Mouse (Mus musculus) layer of hippocampus, adult 8-10 months (tissue): ENCODE measurements around the gene Atp5s. TPM values are rescaled to one million over a fixed set of nuclear protein-coding genes. Genes with fewer than 3 reads are reported as not detected.

Source experiments
- DNase-seq, 2 experiments: peaks; one replicate each; pipeline ENCODE4 v3.0.0; 2022; ENCODE audit warnings: low spot score in 2 of 2
- total RNA-seq, 4 experiments: library from RNA; stranded (reverse); gene quantifications; 2 replicates each; pipeline ENCODE4 v1.2.4; 2022

Atp5s gene
- total RNA-seq, 4 experiments from 2014 or later: 26.9 to 35.8 (median 30.0) TPM

GRCm38 (mm10) chr12:69732221-69732620, 7.5 kb downstream of the Atp5s start:
- DNase-seq: no peak

- no peak for DNase-seq
Observed at GRCm38 (mm10) chr12:69733518-69733917, 8.8 kb downstream of the Atp5s start.

- DNase-seq: no peak
Observed at GRCm38 (mm10) chr12:69733923-69734322, 9.2 kb downstream of the Atp5s start.

GRCm38 (mm10) chr12:69741965-69742364, 17.2 kb downstream of the Atp5s start:
- no peak for DNase-seq

GRCm38 (mm10) chr12:69744138-69744537, 19.4 kb downstream of the Atp5s start:
- no peak for DNase-seq

- DNase-seq: no peak
Observed at GRCm38 (mm10) chr12:69751864-69752341, 27.2 kb downstream of the Atp5s start.

GRCm38 (mm10) chr12:69753936-69754335, 29.2 kb downstream of the Atp5s start:
- DNase-seq: no peak

GRCm38 (mm10) chr12:69756015-69756414, 31.3 kb downstream of the Atp5s start:
- DNase-seq: no peak

- DNase-seq: peak; percentile 49 to 73
Observed at GRCm38 (mm10) chr12:69757418-69758141, 32.8 kb downstream of the Atp5s start.

- no peak for DNase-seq
Observed at GRCm38 (mm10) chr12:69758221-69759185, 33.8 kb downstream of the Atp5s start.

- DNase-seq: no peak
Observed at GRCm38 (mm10) chr12:69759267-69759885, 34.6 kb downstream of the Atp5s start.

- DNase-seq: no peak
Observed at GRCm38 (mm10) chr12:69760014-69760413, 35.3 kb downstream of the Atp5s start.

- DNase-seq: no peak
Observed at GRCm38 (mm10) chr12:69760743-69761406, 36.1 kb downstream of the Atp5s start.

- no peak for DNase-seq
Observed at GRCm38 (mm10) chr12:69761603-69762002, 36.9 kb downstream of the Atp5s start.

- no peak for DNase-seq
Observed at GRCm38 (mm10) chr12:69765543-69765942, 40.8 kb downstream of the Atp5s start.

GRCm38 (mm10) chr12:69766185-69766904, 41.6 kb downstream of the Atp5s start:
- no peak for DNase-seq

GRCm38 (mm10) chr12:69767476-69768258, 42.9 kb downstream of the Atp5s start:
- no peak for DNase-seq

GRCm38 (mm10) chr12:69768841-69769240, 44.1 kb downstream of the Atp5s start:
- no peak for DNase-seq

GRCm38 (mm10) chr12:69776607-69777340, 52.0 kb downstream of the Atp5s start:
- no peak for DNase-seq
